Mouse (Mus musculus): ENCODE measurements at regions not wholly inside any gene's neighbourhood (a gene's known extent, or its start where the extent isn't known, plus 50 kb on each side); places are given as distances from the start of the nearest gene placed in this dataset.
"Not testable (repeated sequence)": the region's sequence is repeated elsewhere in the genome, so short reads cannot be mapped to it uniquely, and the experiment has no call there.

- DNase-seq (ENCODE audit: low spot score): not testable (repeated sequence)
Observed at GRCm38 (mm10) chr14:53324367-53324766, 828.8 kb upstream of the Olfr1507 start.

GRCm38 (mm10) chr14:53318512-53319309 lies 823.2 kb upstream of the Olfr1507 start:
- DNase-seq (ENCODE audit: low spot score): not testable (repeated sequence)

DNA sequence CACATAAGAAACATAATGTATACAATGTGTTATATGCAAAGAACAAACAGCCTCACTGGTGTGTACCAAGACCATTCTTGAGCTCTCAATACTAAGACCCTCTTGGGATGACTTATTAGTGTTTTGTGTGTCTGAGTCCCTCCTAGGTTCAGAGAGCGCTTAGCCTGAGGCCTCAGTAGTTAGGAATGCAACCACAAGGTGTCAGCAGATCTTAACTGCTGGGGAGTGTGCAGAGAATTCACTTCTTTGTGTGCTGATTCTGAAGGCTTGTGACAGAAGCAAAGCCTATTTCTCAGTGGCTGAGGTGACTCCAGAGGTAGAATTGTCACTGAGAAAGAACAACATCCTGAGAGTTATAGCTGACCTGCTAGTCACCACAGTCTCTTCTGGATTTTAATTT lies 816.9 kb upstream of the Olfr1507 start:
- not testable (repeated sequence) for DNase-seq (ENCODE audit: low spot score)

GRCm38 (mm10) chr14:53303179-53303578 lies 807.6 kb upstream of the Olfr1507 start:
- DNase-seq (ENCODE audit: low spot score): not testable (repeated sequence)

DNA sequence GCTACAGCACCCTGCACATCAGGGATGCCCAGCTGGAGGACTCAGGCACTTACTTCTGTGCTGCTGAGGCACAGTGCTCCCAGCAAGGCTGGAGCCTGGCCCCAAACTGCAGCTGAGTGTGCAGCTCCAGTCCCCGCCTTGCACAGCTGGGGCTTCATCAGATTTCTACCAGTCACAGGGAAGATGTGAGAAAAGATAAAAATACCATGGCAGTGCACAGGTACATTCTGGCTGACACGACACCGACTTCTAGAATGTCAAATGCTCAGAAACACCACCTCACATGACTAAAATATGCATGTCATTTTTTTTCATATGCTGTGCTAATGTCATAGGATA lies 806.9 kb upstream of the Olfr1507 start:
- DNase-seq (ENCODE audit: low spot score): not testable (repeated sequence)

DNA sequence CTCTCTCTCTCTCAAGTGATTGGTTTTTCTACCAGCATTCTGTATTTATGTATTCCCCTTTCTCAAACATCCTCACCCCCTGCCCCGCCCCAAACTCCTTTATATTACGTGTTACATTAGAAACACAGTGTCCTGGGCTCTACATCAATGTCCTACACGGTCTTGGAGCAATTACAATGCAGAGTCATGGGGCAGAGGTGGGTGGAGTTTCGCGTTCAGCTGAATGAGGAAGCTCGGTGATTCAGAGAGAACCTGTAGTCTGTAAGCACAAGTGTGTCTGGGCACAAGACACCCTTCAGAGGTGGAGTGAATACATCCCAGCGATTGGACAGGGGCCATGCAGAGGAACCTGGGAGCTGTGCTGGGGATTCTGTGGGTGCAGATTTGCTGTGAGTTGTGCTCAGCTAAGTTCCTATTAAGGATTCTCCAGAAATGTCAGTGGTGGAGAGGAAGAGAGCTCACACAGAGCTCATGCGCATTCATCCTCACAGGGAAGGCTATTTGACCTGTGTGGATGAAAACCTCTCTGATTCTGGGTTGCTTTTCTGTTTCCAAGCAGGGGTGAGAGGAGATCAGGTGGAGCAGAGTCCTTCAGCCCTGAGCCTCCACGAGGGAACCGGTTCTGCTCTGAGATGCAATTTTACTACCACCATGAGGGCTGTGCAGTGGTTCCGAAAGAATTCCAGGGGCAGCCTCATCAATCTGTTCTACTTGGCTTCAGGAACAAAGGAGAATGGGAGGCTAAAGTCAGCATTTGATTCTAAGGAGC lies 806.4 kb upstream of the Olfr1507 start:
- not testable (repeated sequence) for DNase-seq (ENCODE audit: low spot score)

GRCm38 (mm10) chr14:53301110-53301509 lies 805.6 kb upstream of the Olfr1507 start:
- not testable (repeated sequence) for DNase-seq (ENCODE audit: low spot score)

GRCm38 (mm10) chr14:53299735-53300134 lies 804.2 kb upstream of the Olfr1507 start:
- not testable (repeated sequence) for DNase-seq (ENCODE audit: low spot score)

- not testable (repeated sequence) for DNase-seq (ENCODE audit: low spot score)
Observed at GRCm38 (mm10) chr14:53283350-53284141, 788.0 kb upstream of the Olfr1507 start.

- DNase-seq (ENCODE audit: low spot score): not testable (repeated sequence)
Observed at GRCm38 (mm10) chr14:53273218-53273617, 777.7 kb upstream of the Olfr1507 start.

GRCm38 (mm10) chr14:53267693-53268092 lies 772.1 kb upstream of the Olfr1507 start:
- DNase-seq (ENCODE audit: low spot score): not testable (repeated sequence)

GRCm38 (mm10) chr14:53255962-53256361 lies 760.4 kb upstream of the Olfr1507 start:
- DNase-seq (ENCODE audit: low spot score): not testable (repeated sequence)

GRCm38 (mm10) chr14:53253470-53253869 lies 757.9 kb upstream of the Olfr1507 start:
- DNase-seq (ENCODE audit: low spot score): not testable (repeated sequence)

GRCm38 (mm10) chr14:53231142-53231541 lies 735.6 kb upstream of the Olfr1507 start:
- not testable (repeated sequence) for DNase-seq (ENCODE audit: low spot score)

- not testable (repeated sequence) for DNase-seq (ENCODE audit: low spot score)
Observed at GRCm38 (mm10) chr14:53224789-53225188, 729.2 kb upstream of the Olfr1507 start.

GRCm38 (mm10) chr14:53210554-53210953 lies 715.0 kb upstream of the Olfr1507 start:
- not testable (repeated sequence) for DNase-seq (ENCODE audit: low spot score)

- DNase-seq (ENCODE audit: low spot score): not testable (repeated sequence)
Observed at GRCm38 (mm10) chr14:53209258-53209657, 713.7 kb upstream of the Olfr1507 start.

DNA sequence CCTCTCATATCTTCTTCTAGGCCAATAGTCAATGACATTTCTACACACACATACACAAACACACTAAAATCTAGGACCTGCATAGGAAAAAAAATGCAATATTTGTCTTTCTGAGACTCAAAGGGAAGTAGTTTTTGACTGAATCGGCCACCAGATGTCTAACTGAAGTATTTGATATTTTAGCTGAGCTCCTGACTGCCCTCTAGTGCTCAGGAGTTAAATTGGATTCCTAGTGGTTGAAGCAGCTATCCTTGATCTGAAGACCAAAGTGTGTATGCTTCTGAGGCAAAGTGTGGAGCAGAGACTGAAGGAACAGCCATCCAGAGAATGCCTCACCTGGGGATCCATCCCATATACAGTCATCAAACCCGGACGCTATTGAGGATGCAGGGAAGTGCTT lies 695.4 kb upstream of the Olfr1507 start:
- not testable (repeated sequence) for DNase-seq (ENCODE audit: low spot score)

DNA sequence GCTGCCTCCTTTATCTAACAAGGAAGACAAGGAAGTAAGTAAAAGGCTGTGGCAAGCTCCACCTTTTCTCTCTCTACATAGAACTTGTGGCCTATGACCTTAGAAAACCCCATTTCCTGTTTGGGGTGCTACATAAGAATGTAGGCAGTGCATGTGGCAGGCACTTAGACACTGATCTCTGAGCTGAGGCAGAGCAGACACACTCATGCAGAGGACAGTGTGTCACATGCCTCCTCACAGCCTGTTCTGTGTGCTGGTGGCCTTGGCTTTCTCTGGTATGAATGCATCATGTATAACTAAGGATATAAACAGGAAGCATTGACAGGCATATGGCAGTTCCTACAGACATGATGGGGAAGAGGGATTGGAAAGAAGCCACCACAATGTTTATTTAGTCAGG lies 678.5 kb upstream of the Olfr1507 start:
- DNase-seq (ENCODE audit: low spot score): not testable (repeated sequence)

DNA sequence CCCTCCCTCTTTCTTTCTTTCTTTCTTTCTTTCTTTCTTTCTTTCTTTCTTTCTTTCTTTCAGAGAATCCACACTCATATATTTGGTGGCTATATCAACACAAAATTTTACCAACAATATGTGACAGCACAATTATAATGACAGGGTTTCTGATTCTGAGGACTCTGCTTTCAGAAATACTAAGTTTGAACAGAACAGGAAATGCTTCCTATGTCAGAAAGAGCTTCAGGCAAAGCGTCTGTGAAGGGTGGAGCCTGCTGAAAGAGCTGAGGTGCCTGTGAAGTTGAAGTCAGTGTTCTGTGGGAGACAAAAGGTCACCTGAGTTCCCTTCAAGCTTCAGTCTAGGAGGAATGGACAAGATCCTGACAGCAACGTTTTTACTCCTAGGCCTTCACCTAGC lies 670.8 kb upstream of the Olfr1507 start:
- DNase-seq (ENCODE audit: low spot score): not testable (repeated sequence)

- not testable (repeated sequence) for DNase-seq (ENCODE audit: low spot score)
Observed at GRCm38 (mm10) chr14:53159012-53159411, 663.5 kb upstream of the Olfr1507 start.

- not testable (repeated sequence) for DNase-seq (ENCODE audit: low spot score)
Observed at GRCm38 (mm10) chr14:53134783-53135182, 639.2 kb upstream of the Olfr1507 start.
